Mouse (Mus musculus): ENCODE data around the gene Dlg2.

The Dlg2 gene

DNA sequence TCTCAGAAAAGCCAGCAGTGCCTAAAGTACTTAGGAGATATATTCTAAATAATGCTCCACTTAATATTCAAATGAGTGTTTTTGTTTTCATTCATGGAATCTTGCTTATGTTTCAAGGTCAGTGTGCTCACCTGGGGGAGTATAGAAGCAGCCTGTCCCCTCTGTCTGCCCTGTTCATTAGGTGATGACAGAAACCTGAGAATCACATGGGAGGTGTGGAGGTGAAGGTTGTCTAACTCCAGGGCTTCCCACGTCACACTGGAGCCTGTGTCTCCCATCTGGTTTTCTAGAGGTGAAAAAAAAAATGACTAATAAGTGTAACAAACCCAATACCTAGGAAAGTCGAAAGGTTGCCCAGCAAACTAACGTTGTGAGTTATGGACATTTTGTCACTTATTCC, 1886.9 kb downstream of the Dlg2 start:
- no peak for DNase-seq (ENCODE audit: extremely low spot score, low spot score)

DNA sequence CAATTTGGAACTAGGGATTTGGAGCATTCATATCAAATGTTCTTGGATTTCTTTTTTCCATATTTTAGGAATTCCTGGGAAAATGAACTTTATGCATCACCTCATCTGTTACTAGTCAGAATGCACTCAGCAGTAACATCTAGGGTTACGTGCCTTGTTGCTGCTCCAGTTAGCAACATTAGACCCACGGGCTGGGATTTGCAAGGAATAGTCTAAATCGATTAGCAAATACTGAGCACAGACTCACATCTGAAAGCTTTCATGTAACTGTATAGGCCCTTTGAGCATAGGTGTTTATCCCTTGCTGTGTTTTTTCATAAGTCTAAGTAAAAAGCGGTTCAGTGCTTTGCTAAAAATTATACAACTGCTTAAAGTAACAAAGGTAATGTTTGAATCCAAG, 1887.3 kb downstream of the Dlg2 start:
- DNase-seq (ENCODE audit: extremely low spot score, low spot score) = no peak

DNA sequence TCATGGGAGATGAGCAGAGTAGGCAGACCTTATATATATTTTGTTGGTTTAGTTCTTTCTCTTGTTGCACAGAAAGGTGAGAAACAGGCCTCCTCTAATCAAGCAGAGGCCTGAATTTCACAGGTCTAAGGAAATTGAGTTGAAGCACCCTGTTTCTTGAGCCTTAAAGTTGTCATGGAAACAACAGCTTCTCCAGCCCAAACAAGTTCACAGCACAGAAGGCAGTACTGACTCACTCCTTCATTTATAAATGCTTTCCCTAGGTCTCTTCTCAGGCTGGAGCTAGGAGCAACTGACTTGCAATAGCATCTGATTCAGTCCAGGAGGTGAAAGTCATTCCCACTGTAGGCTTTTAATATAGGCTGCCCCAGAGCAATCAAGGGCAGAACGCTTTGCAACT, 1890.6 kb downstream of the Dlg2 start:
- no peak for DNase-seq (ENCODE audit: extremely low spot score, low spot score)

DNA sequence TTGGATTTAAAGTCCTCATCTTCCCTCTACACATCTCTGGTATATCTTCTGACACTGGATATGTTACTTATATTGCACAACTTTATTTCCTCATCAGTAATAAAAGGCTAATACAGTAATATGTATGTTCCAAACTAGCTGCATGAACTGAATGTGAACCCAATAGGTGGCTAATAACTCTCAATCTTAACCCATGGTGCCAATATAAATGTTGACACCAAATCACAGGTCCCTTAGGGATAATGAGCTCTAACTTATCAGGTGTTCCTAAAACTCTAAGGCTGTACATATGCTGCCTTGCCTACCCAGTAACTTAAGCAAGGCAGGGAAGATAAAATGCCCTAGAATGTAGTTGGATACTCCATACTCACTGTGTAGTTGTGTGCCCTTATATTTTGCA, 1894.0 kb downstream of the Dlg2 start:
- no peak for DNase-seq (ENCODE audit: extremely low spot score, low spot score)

DNA sequence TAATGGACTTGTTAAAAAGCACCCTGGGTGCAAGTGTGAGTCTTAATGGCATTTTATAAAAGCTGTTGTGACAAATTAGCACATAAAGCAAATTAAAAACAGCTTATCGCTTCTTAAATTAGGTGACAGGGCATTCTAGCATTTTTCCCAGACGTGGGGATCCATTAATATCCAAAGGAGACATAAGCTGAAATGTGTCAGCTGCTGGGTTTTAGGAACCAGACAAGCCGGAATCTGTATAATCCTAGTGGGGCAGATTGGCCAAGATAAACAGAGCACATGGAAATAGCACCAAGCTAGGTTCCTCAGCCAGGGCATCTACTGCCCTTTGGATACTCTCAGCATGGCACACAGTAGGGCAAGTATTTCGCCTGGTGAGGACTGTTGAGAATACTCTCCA, 1895.2 kb downstream of the Dlg2 start:
- no peak for DNase-seq (ENCODE audit: extremely low spot score, low spot score)

DNA sequence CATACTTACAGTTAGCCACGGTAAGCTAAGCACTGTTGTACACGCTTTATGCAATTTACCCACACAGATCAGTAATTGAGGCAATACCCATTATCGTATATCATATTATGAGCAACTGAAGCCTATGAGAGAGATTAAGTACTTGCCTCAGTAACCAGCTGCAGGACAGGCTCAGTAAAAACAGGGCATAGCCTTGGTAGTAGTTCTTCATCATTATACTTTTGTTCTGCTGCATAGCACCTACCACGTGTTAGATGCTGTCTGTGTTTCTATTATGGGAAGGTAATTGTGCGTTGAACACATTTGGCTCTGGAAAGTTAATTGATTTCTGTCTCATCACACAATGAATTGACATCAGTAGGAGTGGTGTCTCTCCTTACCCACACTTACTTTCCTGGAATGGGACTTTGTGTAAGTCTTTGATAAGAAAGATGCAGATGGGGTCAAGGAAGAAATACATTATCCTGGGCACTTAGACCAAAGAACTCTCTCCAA, 1897.4 kb downstream of the Dlg2 start:
- DNase-seq (ENCODE audit: extremely low spot score, low spot score) = no peak

DNA sequence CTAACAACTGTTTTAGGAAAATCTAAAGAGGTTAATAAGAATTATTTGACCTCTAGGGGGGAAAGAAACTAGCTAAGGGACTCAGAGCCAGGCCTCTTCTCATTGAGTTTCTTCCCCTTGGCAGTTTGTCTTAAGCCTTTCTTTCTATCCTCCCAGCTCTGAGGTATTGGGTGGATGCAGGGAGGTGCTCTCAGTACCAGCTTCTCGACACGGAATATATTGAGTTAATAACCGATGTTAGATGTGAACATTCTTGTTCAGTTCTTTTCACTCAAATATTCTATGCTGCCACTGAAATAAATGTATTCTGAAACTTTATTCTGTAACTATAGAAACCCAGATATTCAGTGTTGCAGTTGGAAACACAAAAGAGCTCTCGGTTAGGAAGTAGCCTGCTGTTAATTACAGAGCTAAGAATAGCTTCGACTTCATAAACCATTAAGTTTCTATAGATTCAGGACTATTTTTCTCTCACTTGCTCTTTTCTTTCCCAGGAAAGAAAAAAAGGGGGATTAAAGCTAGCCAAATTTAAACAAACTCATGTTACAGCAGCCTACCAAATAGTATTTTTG, 1907.5 kb downstream of the Dlg2 start:
- no peak for DNase-seq (ENCODE audit: extremely low spot score, low spot score)

DNA sequence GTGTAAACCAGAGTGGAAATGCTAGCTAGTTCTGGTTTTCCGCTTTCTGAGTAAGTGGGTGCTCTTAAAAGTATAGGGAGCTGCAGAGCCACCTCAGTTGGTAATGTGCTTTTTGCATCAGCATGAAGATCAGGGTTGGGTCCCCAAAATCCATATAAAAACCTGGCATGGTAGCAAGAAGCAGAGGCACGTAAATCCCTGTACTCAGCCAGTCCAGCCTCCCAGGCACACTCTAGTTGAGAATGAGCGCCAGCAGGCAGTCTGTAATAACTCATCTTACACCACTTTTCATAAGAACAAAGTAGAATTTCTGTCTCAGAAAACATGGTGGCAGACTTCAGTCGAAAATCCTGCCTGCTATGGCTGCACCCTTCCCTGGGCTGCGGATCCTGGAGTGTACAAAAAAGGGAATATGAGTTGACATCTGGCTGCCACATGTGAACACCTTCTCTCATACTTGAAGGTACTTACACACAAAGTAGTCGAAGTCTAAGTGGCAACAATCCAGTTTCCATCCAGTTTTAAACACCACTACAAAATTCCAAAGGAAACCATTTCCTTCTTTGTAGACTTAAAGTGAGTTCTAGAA, 1915.7 kb downstream of the Dlg2 start:
- DNase-seq (ENCODE audit: extremely low spot score, low spot score) = no peak

DNA sequence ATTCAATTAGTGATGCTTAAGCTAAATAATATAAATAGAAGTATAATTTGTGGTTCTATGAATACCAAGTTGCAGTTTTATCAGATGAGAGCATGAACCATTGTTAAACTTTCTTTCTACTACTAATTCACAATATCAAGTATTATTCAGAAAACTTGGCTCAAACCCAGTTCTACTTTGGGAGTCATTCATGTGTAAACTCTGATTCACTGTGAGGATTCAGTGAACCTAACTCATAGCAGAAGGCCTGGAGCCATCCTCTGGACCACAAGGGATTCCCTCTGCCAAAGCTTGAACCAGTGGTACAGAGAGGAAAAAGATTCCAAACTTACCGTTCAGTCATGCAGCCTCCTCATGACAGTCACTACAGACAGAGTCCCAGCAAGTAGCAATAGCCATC, 1920.3 kb downstream of the Dlg2 start:
- DNase-seq (ENCODE audit: extremely low spot score, low spot score) = no peak

DNA sequence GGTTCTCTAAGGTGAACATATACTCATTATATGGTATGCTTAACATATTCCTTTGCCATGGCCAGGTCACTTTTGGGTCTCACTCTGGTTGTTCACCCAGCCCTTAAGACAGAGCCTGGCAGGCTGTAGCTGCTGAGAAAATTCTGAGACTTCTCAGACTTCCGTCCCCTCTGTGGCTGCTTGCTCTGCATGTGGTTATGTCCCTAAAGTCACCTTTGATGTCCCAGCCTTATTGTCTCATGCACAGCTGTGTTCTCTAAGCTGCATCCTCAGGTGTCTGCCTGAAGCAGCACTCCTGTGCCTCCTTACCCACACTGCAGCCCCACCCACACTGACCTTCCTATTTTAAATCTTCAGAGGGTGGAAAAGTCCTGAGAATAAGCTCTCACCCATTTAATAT, 1922.4 kb downstream of the Dlg2 start:
- no peak for DNase-seq (ENCODE audit: extremely low spot score, low spot score)

DNA sequence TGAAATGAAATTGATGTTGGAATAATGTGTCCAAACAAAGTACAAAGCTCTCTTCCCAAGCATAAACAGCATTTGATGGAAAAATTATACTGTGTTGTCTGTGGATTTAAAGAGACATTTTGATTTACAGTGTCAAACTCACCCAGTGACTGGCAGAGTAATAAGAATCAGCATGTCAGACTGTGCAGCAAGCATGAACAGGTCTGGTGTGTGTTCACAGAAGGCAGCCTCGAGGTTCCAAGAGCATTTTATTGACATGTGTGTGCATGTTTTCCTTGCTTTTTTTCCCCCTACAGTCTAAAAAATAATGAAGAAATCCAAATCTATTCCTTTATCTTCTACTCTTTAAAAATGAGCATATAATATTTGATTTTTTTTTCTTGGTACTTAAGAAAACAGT, 1924.1 kb downstream of the Dlg2 start:
- no peak for DNase-seq (ENCODE audit: extremely low spot score, low spot score)

DNA sequence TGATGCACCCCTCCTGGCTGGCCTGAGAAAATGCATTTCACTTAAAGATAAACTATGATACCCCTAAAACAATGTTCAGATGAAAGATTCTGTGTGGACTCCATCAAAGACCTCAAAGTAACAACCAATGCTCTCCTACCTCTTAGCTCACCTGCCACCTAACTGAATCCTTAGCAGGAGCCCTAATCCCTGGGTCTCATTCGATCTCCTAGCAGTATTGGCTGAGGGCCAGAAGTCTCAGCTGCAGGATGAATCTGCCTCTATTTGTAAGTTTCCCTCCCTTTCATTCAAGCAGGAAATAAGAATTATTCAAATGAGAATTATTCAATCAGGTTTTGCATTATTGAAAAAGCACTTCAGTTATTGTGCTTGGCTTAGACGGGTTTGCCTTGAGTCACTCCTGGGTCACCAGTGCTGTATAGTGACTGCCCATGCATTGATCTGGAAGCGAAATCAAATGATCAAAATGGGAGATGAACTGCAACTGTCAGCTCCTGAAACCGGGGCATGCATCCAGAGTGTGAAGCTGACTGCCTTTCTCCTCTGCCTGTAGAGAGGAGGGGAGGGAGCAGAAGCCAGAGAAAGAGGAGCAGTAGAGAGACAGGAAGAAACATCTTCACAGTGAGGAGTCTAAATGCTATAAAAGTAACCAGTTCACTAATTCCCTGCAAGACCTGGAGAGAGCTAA, 1924.7 kb downstream of the Dlg2 start:
- DNase-seq (ENCODE audit: extremely low spot score, low spot score) = no peak

DNA sequence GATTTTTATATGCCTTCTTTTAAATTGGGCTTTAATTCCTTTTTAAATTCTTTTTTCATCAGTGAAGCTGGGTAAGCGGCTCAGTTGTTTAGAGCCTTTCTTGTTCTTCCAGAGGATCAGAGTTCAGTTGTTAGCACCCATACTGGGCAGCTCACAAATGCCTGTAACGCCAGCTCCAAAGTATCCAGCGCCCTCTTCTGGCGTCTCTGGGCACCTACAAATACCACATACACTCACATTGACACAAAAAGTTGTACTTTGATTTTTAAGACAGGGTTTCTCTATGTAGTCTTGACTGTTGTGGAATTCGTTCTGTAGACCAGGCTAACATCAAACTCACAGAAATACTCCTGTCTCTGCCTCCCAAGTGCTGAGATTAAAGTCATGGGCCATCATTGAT, 1932.0 kb downstream of the Dlg2 start:
- DNase-seq (ENCODE audit: extremely low spot score, low spot score) = no peak

DNA sequence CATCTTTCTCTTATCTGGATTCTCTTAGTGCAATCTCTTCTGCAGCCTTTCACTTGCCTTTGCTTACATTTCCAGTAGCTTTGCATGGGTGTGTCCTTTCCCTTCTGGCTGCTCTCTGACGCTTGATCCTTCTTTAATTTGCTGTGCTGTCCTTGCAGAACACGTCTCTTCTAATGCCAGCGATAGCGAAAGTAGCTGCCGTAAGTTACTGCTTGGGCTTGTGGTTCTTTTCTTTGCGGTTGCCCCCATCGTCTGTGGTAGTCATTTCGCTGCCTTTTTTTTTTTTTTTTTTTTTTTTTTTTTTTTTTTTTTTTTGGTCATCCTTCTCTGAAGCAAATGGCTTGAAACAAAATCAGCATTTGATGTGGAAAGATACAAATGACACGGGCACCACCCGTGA, 1944.0 kb downstream of the Dlg2 start:
- DNase-seq (ENCODE audit: extremely low spot score, low spot score) = no peak

DNA sequence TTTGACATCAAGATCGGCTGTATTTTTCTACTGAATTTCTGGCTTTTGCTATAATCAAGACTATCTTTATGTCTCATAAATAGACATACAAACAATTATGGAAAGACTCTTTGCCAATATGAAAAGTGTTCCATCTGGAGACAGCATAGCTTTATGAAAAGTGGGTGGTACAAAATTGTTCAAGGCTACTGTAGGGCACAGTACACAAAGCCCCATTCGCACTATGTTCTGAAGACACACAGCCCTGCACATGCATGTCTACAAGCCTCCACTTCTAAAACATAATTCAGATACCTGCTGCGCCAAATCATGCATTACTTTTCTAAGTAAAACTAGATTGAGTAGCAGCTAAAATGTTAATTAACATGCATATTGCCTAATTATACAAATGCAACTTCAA, 1946.5 kb downstream of the Dlg2 start:
- DNase-seq (ENCODE audit: extremely low spot score, low spot score) = no peak

DNA sequence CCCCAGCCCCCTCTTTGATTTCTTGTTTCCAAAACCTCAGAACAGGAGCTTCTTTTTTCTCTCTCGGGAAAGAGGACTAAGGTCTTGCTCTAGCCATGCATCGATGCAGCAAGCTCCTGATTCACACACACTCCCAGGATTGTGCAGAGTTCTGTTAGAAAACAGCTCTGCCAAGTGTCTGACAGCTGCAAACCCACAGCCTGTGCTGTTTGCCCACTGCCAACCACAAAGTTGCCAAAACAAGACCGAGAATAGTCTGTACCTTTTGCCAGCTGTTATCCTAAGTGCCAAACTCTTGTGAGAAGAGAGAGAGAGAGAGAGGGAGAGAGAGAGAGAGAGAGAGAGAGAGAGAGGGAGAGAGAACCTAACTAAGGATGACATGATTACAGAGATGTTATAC, 1948.2 kb downstream of the Dlg2 start:
- DNase-seq (ENCODE audit: extremely low spot score, low spot score) = no peak

DNA sequence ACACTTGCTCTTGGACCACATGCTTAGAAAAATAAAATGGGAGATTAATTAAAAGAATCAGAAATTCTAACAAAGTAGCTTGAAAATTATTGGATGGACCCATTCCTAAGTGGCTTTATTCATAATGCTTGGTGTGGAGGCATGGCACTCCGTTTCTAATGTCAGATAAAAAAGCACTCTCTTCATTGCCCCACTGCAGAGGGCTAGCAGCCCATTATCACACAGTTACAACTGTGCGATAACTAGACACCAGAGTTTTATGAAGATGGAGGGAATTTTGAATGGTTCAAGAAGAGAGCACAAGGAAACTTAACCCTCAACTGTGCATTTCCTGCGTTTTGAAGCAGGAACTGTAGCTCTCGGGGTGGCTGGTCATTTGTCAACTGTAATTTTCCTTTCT, 1950.8 kb downstream of the Dlg2 start:
- DNase-seq (ENCODE audit: extremely low spot score, low spot score) = no peak

DNA sequence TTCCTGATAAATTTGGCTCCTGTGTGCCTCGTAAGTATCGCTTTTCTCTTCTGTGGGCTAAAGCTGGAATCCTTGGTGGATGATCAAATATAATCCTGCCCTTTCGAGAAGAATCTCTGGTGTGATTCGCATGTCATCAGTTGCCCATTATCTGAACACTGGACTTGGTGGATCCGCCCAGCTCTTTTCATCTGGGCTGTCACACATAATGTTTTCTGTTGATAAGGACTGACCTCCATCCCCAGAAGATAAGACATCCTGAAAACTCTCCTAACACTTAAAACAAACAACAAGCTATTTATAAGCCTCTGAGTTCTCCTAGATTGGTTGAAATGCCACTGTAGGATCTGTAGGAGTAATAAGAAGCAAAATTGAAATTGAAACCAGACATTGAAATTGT, 1952.2 kb downstream of the Dlg2 start:
- DNase-seq (ENCODE audit: extremely low spot score, low spot score) = no peak

DNA sequence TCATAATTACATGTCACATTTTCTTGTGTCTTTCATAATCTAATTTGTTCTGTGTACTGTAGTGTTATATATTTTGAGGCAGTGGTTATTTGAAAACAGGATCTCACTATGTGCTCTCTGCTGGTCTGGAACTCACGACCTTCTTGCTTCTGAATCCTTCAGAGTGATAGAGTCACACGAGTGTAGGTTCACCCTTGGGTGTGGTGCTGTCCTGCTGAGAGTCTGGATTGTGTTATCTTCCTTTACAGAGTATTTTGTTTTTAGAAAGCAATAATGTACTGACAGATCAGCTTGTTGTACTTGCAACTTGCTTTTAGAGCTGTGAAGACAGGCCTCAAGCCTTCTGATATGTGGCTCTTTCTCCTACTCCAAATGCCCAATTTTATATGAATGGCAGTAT, 1953.8 kb downstream of the Dlg2 start:
- DNase-seq (ENCODE audit: extremely low spot score, low spot score) = no peak

DNA sequence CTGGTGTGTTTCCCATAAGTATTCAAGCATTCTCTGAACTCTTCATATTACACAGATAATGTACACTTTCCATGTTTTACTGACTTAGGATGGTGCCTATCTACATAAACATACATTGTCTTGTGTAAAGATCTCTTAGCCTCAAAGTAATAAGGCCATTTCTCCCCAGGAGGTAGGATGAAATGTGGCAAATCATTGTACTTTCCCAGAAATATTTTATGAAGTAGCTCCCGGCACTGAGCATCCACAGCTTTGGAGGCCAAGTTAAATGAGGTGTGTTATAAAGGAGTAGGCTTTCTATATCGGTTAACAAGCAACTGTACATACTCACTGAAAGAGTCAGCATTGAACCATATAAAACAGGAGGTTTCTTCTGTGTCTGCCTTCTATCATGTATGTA, 1960.7 kb downstream of the Dlg2 start:
- DNase-seq (ENCODE audit: extremely low spot score, low spot score) = no peak

DNA sequence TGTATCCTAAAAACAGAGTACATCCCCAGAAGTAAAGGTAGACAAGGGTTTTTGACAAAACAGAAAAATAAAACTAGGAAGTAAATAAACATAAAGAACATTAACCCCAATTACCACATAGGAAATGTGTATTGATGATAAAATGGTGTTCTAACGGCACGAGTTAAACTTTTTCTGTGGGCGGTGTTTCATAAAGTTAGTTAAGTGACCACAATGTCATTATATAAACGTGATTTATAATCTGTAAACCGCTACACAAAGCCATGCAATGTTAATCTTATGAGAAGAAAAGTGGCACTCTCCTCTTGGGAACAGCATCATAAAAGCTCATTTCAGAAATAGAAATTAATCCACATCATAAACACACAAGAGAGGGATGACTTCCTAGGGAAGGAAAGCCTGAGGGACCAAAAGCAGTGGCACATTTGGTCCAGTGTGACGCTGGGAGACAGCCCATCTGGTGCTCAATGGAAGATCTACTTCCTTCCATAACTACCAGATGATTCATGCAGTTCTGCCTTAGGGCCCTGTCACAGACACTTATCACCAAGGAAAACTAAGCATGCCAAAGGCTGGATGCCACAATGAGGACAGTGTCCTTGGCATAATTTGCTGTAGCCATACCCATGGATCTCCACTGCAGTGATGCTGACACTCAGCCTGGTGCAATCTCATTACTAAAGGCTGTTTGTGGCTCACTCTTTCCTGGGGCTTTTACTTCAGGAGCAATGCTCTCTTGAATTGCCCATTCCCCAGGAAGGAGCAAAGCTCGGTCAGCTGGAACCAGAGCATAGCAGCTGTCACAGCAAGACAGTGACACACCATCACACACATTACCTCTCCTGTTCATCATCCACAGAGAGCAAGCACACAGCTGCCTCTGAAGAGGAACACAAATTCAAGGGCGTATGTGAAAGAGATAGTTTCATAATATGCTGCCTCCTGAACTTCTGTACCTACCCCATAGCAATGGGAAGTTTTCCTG, 1963.3 kb downstream of the Dlg2 start:
- no peak for DNase-seq (ENCODE audit: extremely low spot score, low spot score)

DNA sequence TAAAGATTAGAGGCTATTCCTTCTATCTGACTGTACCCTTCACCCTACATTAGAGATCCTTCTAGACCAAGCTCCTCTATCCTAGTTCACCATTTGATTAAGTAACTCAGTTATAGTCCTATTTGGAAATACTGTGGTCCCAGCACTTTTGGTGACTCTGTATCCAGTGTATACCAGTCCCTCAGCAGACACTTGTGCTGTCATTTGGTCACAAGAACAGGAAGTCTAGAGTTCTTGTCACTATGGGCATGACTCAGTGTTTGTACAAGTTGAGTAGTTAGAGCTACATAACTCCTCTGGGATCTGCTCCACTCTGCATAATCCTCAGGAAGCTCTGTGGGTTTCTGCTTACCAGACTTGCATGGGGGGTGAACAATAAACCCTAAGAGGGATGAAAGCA, 1965.1 kb downstream of the Dlg2 start:
- no peak for DNase-seq (ENCODE audit: extremely low spot score, low spot score)

Data from neural tube, embryonic 10.5 days (tissue).